Mouse (Mus musculus): Measurements from ENCODE around the gene Bag1. TPM values are rescaled to one million over a fixed set of nuclear protein-coding genes. Genes with fewer than 3 reads are reported as not detected.

The Bag1 gene
- total RNA-seq, 1 experiment: 99.5 TPM

DNA sequence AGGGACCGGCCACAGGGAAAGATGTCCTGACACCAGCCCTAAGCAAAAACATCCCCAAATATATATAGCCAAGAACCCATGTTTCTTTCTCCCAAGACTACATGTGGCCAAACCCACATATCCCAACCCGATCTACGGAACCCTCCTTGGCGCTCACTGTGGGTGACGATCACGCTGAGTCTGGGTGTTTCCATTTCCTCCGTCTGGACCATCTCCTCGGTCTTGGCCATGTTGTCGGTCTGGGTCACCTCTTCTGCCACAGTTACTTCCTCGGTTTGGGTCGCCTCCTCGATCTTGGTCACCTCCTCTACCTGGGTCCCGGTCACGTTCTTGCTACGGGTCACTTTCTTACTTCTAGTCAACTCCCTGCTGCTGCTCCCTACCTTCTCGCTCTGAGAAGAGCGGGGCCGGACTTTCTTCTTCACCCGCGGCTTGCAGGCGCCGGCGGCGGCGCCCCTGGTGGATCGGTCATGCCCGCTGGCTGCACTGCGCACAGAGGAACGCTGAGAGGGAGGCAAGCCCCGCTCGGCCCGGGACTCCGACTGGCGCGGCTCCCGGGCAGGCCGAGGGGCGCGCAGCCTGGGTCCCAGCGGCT is 432 bp downstream of the Bag1 start:
- in situ Hi-C loops (cut with MboI; ENCODE audit: low sequenced_read_pairs in 2 of 2, unreplicated experiment in 2 of 2): no loop called here
- Histone ChIP-seq H3K9me3 (ENCODE audit: control insufficient read depth, insufficient read depth, low read depth, low read length) (no peaks in the 10 kb centered on the region), H3K27ac (ENCODE audit: insufficient read depth, low read depth, low read length, poor library complexity, severe bottlenecking) (no peak overlapping the region), H3K4me1 (ENCODE audit: control insufficient read depth in 2 of 2, insufficient read depth in 2 of 2, low read length in 2 of 2, poor library complexity in 1 of 2) (peaks cover 1 to 3% of the 10 kb centered on the region in 2 experiments; a peak in 2 of 4 replicates), H3K36me3 (ENCODE audit: control insufficient read depth, insufficient read depth, low read length, poor library complexity, severe bottlenecking) (peaks cover 10% of the 10 kb centered on the region), H3K4me3 (ENCODE audit: insufficient read depth in 1 of 2, low read depth in 1 of 2, low read length in 2 of 2, poor library complexity in 1 of 2, severe bottlenecking in 1 of 2) (peak overlapping the region; percentile 81 to 88), H3K9ac (ENCODE audit: insufficient read depth, low read depth, low read length, poor library complexity, severe bottlenecking) (peak overlapping the region; percentile 79)
- no peak for TF ChIP-seq CHD2 (IDR thresholded peaks at IDR 0.05; ENCODE audit: low read depth, low read length)
- no peak for TF ChIP-seq ZNF384 (IDR thresholded peaks at IDR 0.05; ENCODE audit: low read depth, low read length)
- TF ChIP-seq HCFC1 (IDR thresholded peaks at IDR 0.05; ENCODE audit: borderline replicate concordance, insufficient read depth, low read length): no peak
- TF ChIP-seq ZC3H11A (IDR thresholded peaks at IDR 0.05; ENCODE audit: borderline replicate concordance, low read depth, low read length): no peak
- no peak for TF ChIP-seq MAFK (IDR thresholded peaks at IDR 0.05; ENCODE audit: insufficient read depth, low read depth, low read length)
- DNase-seq (ENCODE audit: low read depth, low spot score): peak; percentile 34

DNA sequence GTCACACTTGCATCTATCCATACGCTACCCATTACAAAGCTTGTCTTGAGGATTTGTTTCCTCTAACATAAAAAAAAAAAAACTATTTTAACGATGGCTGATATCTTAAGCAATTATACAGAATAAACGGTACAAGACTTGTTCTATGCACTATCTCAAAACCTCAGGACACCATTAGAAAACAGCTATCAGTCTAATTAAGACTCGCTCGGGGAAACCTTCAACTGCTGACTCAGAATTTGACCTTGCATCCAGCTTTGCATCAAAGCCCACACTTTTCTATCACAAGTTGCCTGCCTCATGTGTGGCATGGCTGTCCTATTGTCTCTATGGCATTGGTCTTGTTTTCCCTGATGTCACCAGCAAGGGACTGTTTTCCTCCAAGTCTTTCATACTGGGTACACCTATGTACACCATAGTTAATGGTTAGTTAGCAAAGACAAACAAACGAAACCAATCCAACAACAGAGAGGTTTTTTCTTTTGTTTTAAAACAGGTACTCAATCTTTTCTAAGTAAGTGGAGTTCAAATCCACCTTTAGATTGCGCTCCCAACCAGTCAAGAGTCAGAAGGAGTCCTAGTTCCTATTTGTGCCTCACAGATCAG is 1.5 kb downstream of the Bag1 start:
- Histone ChIP-seq H3K9ac (ENCODE audit: insufficient read depth, low read depth, low read length, poor library complexity, severe bottlenecking) (no peak overlapping the region; the same call in 1 of the 2 replicates), H3K9me3 (ENCODE audit: control insufficient read depth, insufficient read depth, low read depth, low read length) (no peaks in the 10 kb centered on the region), H3K4me1 (ENCODE audit: control insufficient read depth in 2 of 2, insufficient read depth in 2 of 2, low read length in 2 of 2, poor library complexity in 1 of 2) (peaks cover 2 to 3% of the 10 kb centered on the region in 2 experiments; a peak in 2 of 4 replicates), H3K36me3 (ENCODE audit: control insufficient read depth, insufficient read depth, low read length, poor library complexity, severe bottlenecking) (peaks cover 14% of the 10 kb centered on the region), H3K4me3 (ENCODE audit: insufficient read depth in 1 of 2, low read depth in 1 of 2, low read length in 2 of 2, poor library complexity in 1 of 2, severe bottlenecking in 1 of 2) (peak overlapping the region in 1 of 2 experiments; percentile 88; a peak in 3 of 4 replicates), H3K27ac (ENCODE audit: insufficient read depth, low read depth, low read length, poor library complexity, severe bottlenecking) (no peak overlapping the region)
- DNase-seq (ENCODE audit: low read depth, low spot score): no peak
- in situ Hi-C loops (cut with MboI; ENCODE audit: low sequenced_read_pairs in 2 of 2, unreplicated experiment in 2 of 2): no loop called here
- no peak for TF ChIP-seq ZC3H11A (IDR thresholded peaks at IDR 0.05; ENCODE audit: borderline replicate concordance, low read depth, low read length)
- no peak for TF ChIP-seq HCFC1 (IDR thresholded peaks at IDR 0.05; ENCODE audit: borderline replicate concordance, insufficient read depth, low read length)
- no peak for TF ChIP-seq MAFK (IDR thresholded peaks at IDR 0.05; ENCODE audit: insufficient read depth, low read depth, low read length)
- TF ChIP-seq ZNF384 (IDR thresholded peaks at IDR 0.05; ENCODE audit: low read depth, low read length): no peak
- no peak for TF ChIP-seq CHD2 (IDR thresholded peaks at IDR 0.05; ENCODE audit: low read depth, low read length)

DNA sequence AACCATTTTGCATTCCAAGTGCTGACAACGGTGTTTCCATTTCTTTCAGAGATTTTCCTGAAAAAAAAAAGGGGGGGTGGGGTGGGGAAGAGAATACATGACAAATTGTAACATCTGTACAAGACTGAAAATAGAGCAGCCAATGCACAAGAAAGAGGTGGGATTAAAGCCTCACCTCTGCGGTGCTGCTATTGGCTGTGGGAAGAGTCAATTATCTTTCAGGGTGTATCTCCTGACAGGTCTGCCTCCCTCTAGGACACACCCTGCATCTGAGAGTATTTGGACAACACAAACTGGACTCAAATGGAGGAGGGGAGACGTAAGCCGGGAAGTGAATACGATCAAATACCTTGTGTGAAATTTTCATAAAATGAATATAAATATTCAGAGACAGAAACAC is 4.4 kb downstream of the Bag1 start:
- Histone ChIP-seq H3K4me3 (ENCODE audit: insufficient read depth in 1 of 2, low read depth in 1 of 2, low read length in 2 of 2, poor library complexity in 1 of 2, severe bottlenecking in 1 of 2) (no peak overlapping the region), H3K4me1 (ENCODE audit: control insufficient read depth in 2 of 2, insufficient read depth in 2 of 2, low read length in 2 of 2, poor library complexity in 1 of 2) (peaks cover 2 to 3% of the 10 kb centered on the region in 2 experiments; a peak in 2 of 4 replicates), H3K9me3 (ENCODE audit: control insufficient read depth, insufficient read depth, low read depth, low read length) (no peaks in the 10 kb centered on the region), H3K27ac (ENCODE audit: insufficient read depth, low read depth, low read length, poor library complexity, severe bottlenecking) (no peak overlapping the region), H3K9ac (ENCODE audit: insufficient read depth, low read depth, low read length, poor library complexity, severe bottlenecking) (no peak overlapping the region), H3K36me3 (ENCODE audit: control insufficient read depth, insufficient read depth, low read length, poor library complexity, severe bottlenecking) (peaks cover 24% of the 10 kb centered on the region)
- in situ Hi-C loops (cut with MboI; ENCODE audit: low sequenced_read_pairs in 2 of 2, unreplicated experiment in 2 of 2): no loop called here
- TF ChIP-seq HCFC1 (IDR thresholded peaks at IDR 0.05; ENCODE audit: borderline replicate concordance, insufficient read depth, low read length) (no peak), CHD2 (IDR thresholded peaks at IDR 0.05; ENCODE audit: low read depth, low read length) (no peak), ZC3H11A (IDR thresholded peaks at IDR 0.05; ENCODE audit: borderline replicate concordance, low read depth, low read length) (no peak), ZNF384 (IDR thresholded peaks at IDR 0.05; ENCODE audit: low read depth, low read length) (no peak), MAFK (IDR thresholded peaks at IDR 0.05; ENCODE audit: insufficient read depth, low read depth, low read length) (no peak)
- DNase-seq (ENCODE audit: low read depth, low spot score): no peak

DNA sequence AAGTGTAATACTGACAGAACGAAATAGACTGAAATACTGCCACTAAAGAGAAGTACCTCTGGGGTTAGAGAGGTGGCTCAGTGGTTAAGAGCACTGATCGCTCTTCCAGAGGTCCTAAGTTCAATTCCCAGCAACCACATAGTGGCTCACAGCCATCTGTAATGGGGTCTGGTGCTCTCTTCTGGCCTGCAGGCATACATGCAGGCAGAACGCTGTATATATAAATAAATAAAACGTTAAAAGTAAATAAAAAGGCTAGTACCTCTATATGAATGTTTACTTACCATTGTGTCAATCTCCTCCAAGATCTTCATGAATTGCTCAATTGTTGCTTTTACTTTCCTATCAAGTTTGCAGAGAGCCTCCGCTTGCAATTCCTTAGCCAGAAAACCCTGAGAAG is 9.3 kb downstream of the Bag1 start:
- H3K36me3 ChIP-seq (ENCODE audit: control insufficient read depth, insufficient read depth, low read length, poor library complexity, severe bottlenecking): peaks cover 40% of the 10 kb centered on the region

More for the DNA sequence above, 9.3 kb downstream of the Bag1 start:
- in situ Hi-C loops (cut with MboI; ENCODE audit: low sequenced_read_pairs in 2 of 2, unreplicated experiment in 2 of 2): no loop called here
- H3K27ac ChIP-seq (ENCODE audit: insufficient read depth, low read depth, low read length, poor library complexity, severe bottlenecking): no peak overlapping the region
- no peak for DNase-seq (ENCODE audit: low read depth, low spot score)
- TF ChIP-seq HCFC1 (IDR thresholded peaks at IDR 0.05; ENCODE audit: borderline replicate concordance, insufficient read depth, low read length): no peak
- no peak for TF ChIP-seq MAFK (IDR thresholded peaks at IDR 0.05; ENCODE audit: insufficient read depth, low read depth, low read length)
- TF ChIP-seq ZNF384 (IDR thresholded peaks at IDR 0.05; ENCODE audit: low read depth, low read length): no peak
- no peak for TF ChIP-seq CHD2 (IDR thresholded peaks at IDR 0.05; ENCODE audit: low read depth, low read length)
- no peak overlapping the region for H3K9ac ChIP-seq (ENCODE audit: insufficient read depth, low read depth, low read length, poor library complexity, severe bottlenecking)
- H3K4me3 ChIP-seq (ENCODE audit: insufficient read depth in 1 of 2, low read depth in 1 of 2, low read length in 2 of 2, poor library complexity in 1 of 2, severe bottlenecking in 1 of 2): no peak overlapping the region
- peaks cover 0 to 7% of the 10 kb centered on the region in 2 experiments; a peak in 2 of 4 replicates for H3K4me1 ChIP-seq (ENCODE audit: control insufficient read depth in 2 of 2, insufficient read depth in 2 of 2, low read length in 2 of 2, poor library complexity in 1 of 2)
- H3K9me3 ChIP-seq (ENCODE audit: control insufficient read depth, insufficient read depth, low read depth, low read length): no peaks in the 10 kb centered on the region
